Mouse (Mus musculus) T-helper 2 cell (primary cell): ENCODE results near the gene Aqp7.

Experiments used
- in situ Hi-C: fragments of 300-600 bp; cut with MboI, MseI; formaldehyde crosslinking; loops from one replicate; pipeline ENCODE4 v1.15.1; 2025; ENCODE audit warnings: high pct_unique_total_duplicates

Aqp7 gene

GRCm38 (mm10) chr4:41000842-41001639 lies 46.9 kb downstream of the Aqp7 start:
- in situ Hi-C loops, result loop anchor here (25.0 kb wide), 1 partner anchor 1986 kb away; no protein-coding TSS in a partner anchor

- in situ Hi-C loops, result loop anchor here (25.0 kb wide), 1 partner anchor 1987 kb away; no protein-coding TSS in a partner anchor
Observed at GRCm38 (mm10) chr4:41000271-41000670, 47.7 kb downstream of the Aqp7 start.

- in situ Hi-C loops, result loop anchor here (25.0 kb wide), 1 partner anchor 214 kb away; no protein-coding TSS in a partner anchor
Observed at GRCm38 (mm10) chr4:40997916-40998315, 50.0 kb downstream of the Aqp7 start.

GRCm38 (mm10) chr4:40996302-40996701 lies 51.6 kb downstream of the Aqp7 start:
- in situ Hi-C loops, result loop anchor here (25.0 kb wide), 1 partner anchor 216 kb away; no protein-coding TSS in a partner anchor

GRCm38 (mm10) chr4:40989633-40990032 lies 58.3 kb downstream of the Aqp7 start:
- in situ Hi-C loops, result loop anchor here (25.0 kb wide), 1 partner anchor 223 kb away; no protein-coding TSS in a partner anchor

- in situ Hi-C loops, result loop anchor here (25.0 kb wide), 1 partner anchor 229 kb away; no protein-coding TSS in a partner anchor
Observed at GRCm38 (mm10) chr4:40983686-40984085, 64.3 kb downstream of the Aqp7 start.
